Mouse (Mus musculus): ENCODE results near the gene Trim43b. TPM values are rescaled to one million over a fixed set of nuclear protein-coding genes. Genes with fewer than 3 reads are reported as not detected.
"Not testable (repeated sequence)": the region's sequence is repeated elsewhere in the genome, so short reads cannot be mapped to it uniquely, and the experiment has no call there.

The Trim43b gene
- total RNA-seq (2021) = not detected
- long read RNA-seq, experiment 1, partial matches to known transcripts = 1 of 1 reads
- long read RNA-seq, experiment 1, other reads (novel, unspliced or antisense) = 0 of 1 reads
- long read RNA-seq, experiment 2 = 0 reads

- DNase-seq = not testable (repeated sequence)
Measured at GRCm38 (mm10) chr9:89092735-89093134, at the start of gene Trim43b. Trim43b (minus strand) TSS chr9:89092835.

GRCm38 (mm10) chr9:89104576-89104975, 11.9 kb upstream of the Trim43b start:
- DNase-seq = not testable (repeated sequence)

GRCm38 (mm10) chr9:89086746-89087145, 5.9 kb downstream of the Trim43b start:
- DNase-seq = not testable (repeated sequence)

- not testable (repeated sequence) for DNase-seq
Measured at GRCm38 (mm10) chr9:89079637-89080036, 13.0 kb downstream of the Trim43b start.

GRCm38 (mm10) chr9:89076508-89076907, 16.1 kb downstream of the Trim43b start:
- DNase-seq = not testable (repeated sequence)

GRCm38 (mm10) chr9:89067143-89067501, 25.5 kb downstream of the Trim43b start:
- DNase-seq = not testable (repeated sequence)

GRCm38 (mm10) chr9:89066378-89067142, 26.1 kb downstream of the Trim43b start:
- DNase-seq = peak; percentile 64

Other genes starting within 250 kb of the Trim43b start
- gene Bcl2a1a, start 135.9 kb downstream of the Trim43b start, total RNA-seq (2021) = not detected
- not detected for gene Bcl2a1b, start 106.4 kb upstream of the Trim43b start, total RNA-seq (2021)
- not detected for gene Gm29094, start 106.5 kb upstream of the Trim43b start, total RNA-seq (2021)
- gene Mthfs, start 117.8 kb upstream of the Trim43b start, total RNA-seq (2021) = 10 to 100 TPM in 1 of 2 experiments, 1 to 10 TPM in 1; 4.9 to 14.1 TPM

All from gastrocnemius, postnatal 25 days (tissue).